Mouse (Mus musculus): ENCODE results near the gene Dohh.

GRCm38 (mm10) chr10:81377362-81377664 is 6.9 kb upstream of the Dohh start:
- TF ChIP-seq POLR2A (IDR thresholded peaks at IDR 0.05; ENCODE audit: insufficient read depth, low read length) (no peak), EP300 (IDR thresholded peaks at IDR 0.05; ENCODE audit: insufficient read depth, low read depth, low read length) (no peak), CTCF (IDR thresholded peaks at IDR 0.05; ENCODE audit: low read depth, low read length) (no peak)
